In the genomic region with DNA sequence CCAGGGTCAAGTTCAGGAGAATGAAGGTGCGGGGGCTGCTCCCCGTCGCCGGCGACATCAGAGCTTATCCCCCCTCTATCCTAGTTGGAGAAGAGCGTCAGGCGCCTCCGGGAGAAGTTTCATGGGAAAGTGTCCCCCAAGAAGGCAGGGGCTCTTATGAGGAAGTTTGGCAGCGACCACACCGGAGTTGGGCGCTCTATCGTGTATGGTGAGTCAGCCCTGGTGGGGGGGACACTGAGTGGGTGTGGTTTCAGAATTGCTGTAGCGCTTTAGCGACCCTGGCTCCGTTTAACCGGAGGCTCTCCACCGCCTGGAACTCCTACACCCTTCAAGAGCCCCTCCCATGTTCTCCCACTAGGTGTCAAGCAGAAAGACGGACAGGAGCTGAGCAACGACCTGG, we compare ENCODE assay signal across 9 mouse cellular contexts. TPM values are rescaled to one million over a fixed set of nuclear protein-coding genes. Genes with fewer than 3 reads are reported as not detected.
A peak's percentile ranks its signal among the peaks of the same experiment; 100 is the strongest.
DNase-seq lines count a peak whose midpoint lies in the region; ATAC-seq and TF ChIP-seq lines count a peak whose summit lies in the region.
"Had no signal": no experiment of that assay in that cellular context is flagged by ENCODE, and none has a peak within 500 bp of the region (broad histone marks: within the 10 kb centered on the region; RNA-seq: fewer than 3 reads in every experiment).

No protein-coding gene starts in this region.

- H3K27me3 ChIP-seq in heart, embryonic 12.5 days (replicated peaks) = peaks cover 59% of the 10 kb centered on the region
- peaks cover 38% of the 10 kb centered on the region for H3K27me3 ChIP-seq in forebrain, embryonic 15.5 days
- H3K27me3 ChIP-seq in liver, embryonic 13.5 days = peaks cover 37% of the 10 kb centered on the region
- H3K27me3 ChIP-seq in stomach, embryonic 15.5 days (replicated peaks) = peaks cover 19% of the 10 kb centered on the region; the same call in 1 of the 2 replicates

- peak overlapping the region; percentile 69 for H3K4me2 ChIP-seq in heart, embryonic 12.5 days
- peak overlapping the region; percentile 41 for H3K4me2 ChIP-seq in forebrain, embryonic 15.5 days (replicated peaks)
- peak overlapping the region; percentile 72 for H3K4me2 ChIP-seq in liver, embryonic 13.5 days
- peak overlapping the region; percentile 86 for H3K4me2 ChIP-seq in stomach, embryonic 15.5 days

- intact Hi-C loops in heart, postnatal 14 days (cut with DNase I) = no loop called here
- intact Hi-C loops in left cerebral cortex, postnatal 4 days (cut with DNase I) = no loop called here

- WGBS in heart, embryonic 12.5 days = 2% methylated on average over 19 of the region's 19 CpGs
- WGBS in forebrain, embryonic 15.5 days = 8% methylated on average over 19 of the region's 19 CpGs
- 4% methylated on average over 19 of the region's 19 CpGs for WGBS in liver, embryonic 13.5 days (ENCODE audit: insufficient replicate concordance)
- 3% methylated on average over 19 of the region's 19 CpGs for whole genome bisulfite sequencing in stomach, embryonic 15.5 days

- no peak for DNase-seq in heart, postnatal 14 days
- no peak for DNase-seq in ES-E14 (ENCODE audit: low read depth, low spot score)
- DNase-seq in liver, embryonic 13.5 days = no peak
- no peak for DNase-seq in thymus, adult 18-20 months
- no peak for DNase-seq in left cerebral cortex, postnatal 4 days

- ATAC-seq in heart, embryonic 12.5 days (ENCODE audit: insufficient number of reproducible peaks, low FRiP score) = no peak
- ATAC-seq in forebrain, embryonic 15.5 days (replicated peaks) = no peak; the same call in 1 of the 2 replicates
- ATAC-seq in liver, embryonic 13.5 days (ENCODE audit: low read depth) = no peak
- 0 out of 2 replicates have a peak, but pooled peaks have one; percentile 5 for ATAC-seq in stomach, embryonic 15.5 days (ENCODE audit: insufficient read depth, low FRiP score, low read depth)

- H3K27ac ChIP-seq in heart, embryonic 12.5 days (ENCODE audit: poor library complexity, severe bottlenecking) = no peak overlapping the region
- no peak overlapping the region for H3K27ac ChIP-seq in ES-E14 (ENCODE audit: insufficient read depth, low read depth, low read length, poor library complexity, severe bottlenecking)
- H3K27ac ChIP-seq in forebrain, embryonic 15.5 days (replicated peaks) = no peak overlapping the region
- no peak overlapping the region for H3K27ac ChIP-seq in liver, embryonic 13.5 days
- no peak overlapping the region for H3K27ac ChIP-seq in stomach, embryonic 15.5 days

- 0 out of 2 replicates have a peak, but pooled peaks cover 2% of the 10 kb centered on the region for H3K36me3 ChIP-seq in heart, embryonic 12.5 days
- H3K36me3 ChIP-seq in ES-E14 (ENCODE audit: control insufficient read depth, insufficient read depth, low read length, poor library complexity, severe bottlenecking) = peaks cover 27% of the 10 kb centered on the region
- H3K36me3 ChIP-seq in forebrain, embryonic 15.5 days = no peaks in the 10 kb centered on the region
- peaks cover 5% of the 10 kb centered on the region for H3K36me3 ChIP-seq in liver, embryonic 13.5 days
- H3K36me3 ChIP-seq in stomach, embryonic 15.5 days = 0 out of 2 replicates have a peak, but pooled peaks cover 3% of the 10 kb centered on the region

- no peaks in the 10 kb centered on the region for H3K9me3 ChIP-seq in heart, embryonic 12.5 days (replicated peaks)
- H3K9me3 ChIP-seq in ES-E14 (ENCODE audit: control insufficient read depth, insufficient read depth, low read depth, low read length) = no peaks in the 10 kb centered on the region
- H3K9me3 ChIP-seq in forebrain, embryonic 15.5 days = no peaks in the 10 kb centered on the region
- no peaks in the 10 kb centered on the region for H3K9me3 ChIP-seq in liver, embryonic 13.5 days (replicated peaks)
- no peaks in the 10 kb centered on the region for H3K9me3 ChIP-seq in stomach, embryonic 15.5 days

- peaks cover 10% of the 10 kb centered on the region for H3K4me1 ChIP-seq in heart, embryonic 12.5 days (replicated peaks)
- H3K4me1 ChIP-seq in ES-E14 (ENCODE audit: control insufficient read depth in 2 of 2, insufficient read depth in 2 of 2, low read length in 2 of 2, poor library complexity in 1 of 2) = peaks cover 0 to 2% of the 10 kb centered on the region in 2 experiments; a peak in 2 of 4 replicates
- H3K4me1 ChIP-seq in forebrain, embryonic 15.5 days = peaks cover 4% of the 10 kb centered on the region; the same call in 1 of the 2 replicates
- peaks cover 12% of the 10 kb centered on the region for H3K4me1 ChIP-seq in liver, embryonic 13.5 days (replicated peaks)
- H3K4me1 ChIP-seq in stomach, embryonic 15.5 days = peaks cover 11% of the 10 kb centered on the region; the same call in 1 of the 2 replicates

- peak overlapping the region; percentile 43; the same call in 1 of the 2 replicates for H3K9ac ChIP-seq in heart, embryonic 12.5 days
- peak overlapping the region; percentile 83 for H3K9ac ChIP-seq in ES-E14 (ENCODE audit: insufficient read depth, low read depth, low read length, poor library complexity, severe bottlenecking)
- no peak overlapping the region for H3K9ac ChIP-seq in forebrain, embryonic 15.5 days (replicated peaks)
- peak overlapping the region; percentile 65 for H3K9ac ChIP-seq in liver, embryonic 13.5 days
- H3K9ac ChIP-seq in stomach, embryonic 15.5 days = no peak overlapping the region; the same call in 1 of the 2 replicates

- H3K4me3 ChIP-seq in heart, embryonic 12.5 days = peak overlapping the region; percentile 55
- H3K4me3 ChIP-seq in ES-E14 (ENCODE audit: insufficient read depth in 1 of 2, low read depth in 1 of 2, low read length in 2 of 2, poor library complexity in 1 of 2, severe bottlenecking in 1 of 2) = peak overlapping the region; percentile 76 to 81
- peak overlapping the region; percentile 34 for H3K4me3 ChIP-seq in forebrain, embryonic 15.5 days
- H3K4me3 ChIP-seq in liver, embryonic 13.5 days (replicated peaks) = peak overlapping the region; percentile 63
- peak overlapping the region; percentile 63 for H3K4me3 ChIP-seq in stomach, embryonic 15.5 days (replicated peaks)

- in situ Hi-C loops in ES-E14 (cut with MboI; ENCODE audit: low sequenced_read_pairs in 2 of 2, unreplicated experiment in 2 of 2) = no loop called here

TF ChIP-seq in ES-E14, 5 proteins besides CTCF, POLR2A, EP300 and RAD21:
- TF ChIP-seq MAFK (IDR thresholded peaks at IDR 0.05; ENCODE audit: insufficient read depth, low read depth, low read length) = no peak
- no peak for TF ChIP-seq HCFC1 (IDR thresholded peaks at IDR 0.05; ENCODE audit: borderline replicate concordance, insufficient read depth, low read length)
- no peak for TF ChIP-seq CHD2 (IDR thresholded peaks at IDR 0.05; ENCODE audit: low read depth, low read length)
- no peak for TF ChIP-seq ZC3H11A (IDR thresholded peaks at IDR 0.05; ENCODE audit: borderline replicate concordance, low read depth, low read length)
- no peak for TF ChIP-seq ZNF384 (IDR thresholded peaks at IDR 0.05; ENCODE audit: low read depth, low read length)

RNA-seq across cellular contexts. Expression of gene A230050P20Rik, which starts 0.8 kb away (rescaled TPM):
- polyA plus RNA-seq in heart, embryonic 12.5 days (2016; fragmentation: Nextera tagmentation; extraction: Ambion mirVana) = 6.5 and 7.1 TPM in 2 replicates
- total RNA-seq in heart, postnatal 14 days (2021) = 1 to 10 TPM; 4.6 to 5.0 TPM
- total RNA-seq in ES-E14 (2012; rRNA removed) = 8.3 and 16.5 TPM in 2 replicates
- polyA plus RNA-seq in forebrain, embryonic 15.5 days (2015; fragmentation: Nextera tagmentation; extraction: Ambion mirVana) = 2.9 and 3.5 TPM in 2 replicates
- polyA plus RNA-seq in liver, embryonic 13.5 days (2015; fragmentation: Nextera tagmentation; extraction: Ambion mirVana) = 4.2 and 4.8 TPM in 2 replicates
- 20.7 and 21.2 TPM in 2 replicates for polyA plus RNA-seq in stomach, embryonic 15.5 days (2015; fragmentation: Nextera tagmentation; extraction: Ambion mirVana)
- 10 to 100 TPM; 33.3 to 42.2 TPM for total RNA-seq in left cerebral cortex, postnatal 4 days (2021)

RNA-seq across cellular contexts. Expression of gene Angptl6, which starts 10.3 kb away (rescaled TPM):
- polyA plus RNA-seq in heart, embryonic 12.5 days (2016; fragmentation: Nextera tagmentation; extraction: Ambion mirVana) = 1.5 and 2.5 TPM in 2 replicates
- 1 to 10 TPM; 1.9 TPM for total RNA-seq in heart, postnatal 14 days (2021)
- 4.1 and 4.4 TPM in 2 replicates for total RNA-seq in ES-E14 (2012; rRNA removed)
- 15.4 and 15.6 TPM in 2 replicates for polyA plus RNA-seq in forebrain, embryonic 15.5 days (2015; fragmentation: Nextera tagmentation; extraction: Ambion mirVana)
- polyA plus RNA-seq in liver, embryonic 13.5 days (2015; fragmentation: Nextera tagmentation; extraction: Ambion mirVana) = 9.4 and 10.1 TPM in 2 replicates
- 7.5 and 8.1 TPM in 2 replicates for polyA plus RNA-seq in stomach, embryonic 15.5 days (2015; fragmentation: Nextera tagmentation; extraction: Ambion mirVana)
- 10 to 100 TPM in 1 of 2 experiments, 1 to 10 TPM in 1; 9.9 to 10.9 TPM for total RNA-seq in left cerebral cortex, postnatal 4 days (2021)

RNA-seq across cellular contexts. Expression of gene Ppan, which starts 18.7 kb away (rescaled TPM):
- 43.5 and 44.3 TPM in 2 replicates for polyA plus RNA-seq in heart, embryonic 12.5 days (2016; fragmentation: Nextera tagmentation; extraction: Ambion mirVana)
- total RNA-seq in heart, postnatal 14 days (2021) = 1 to 10 TPM; 7.2 to 9.3 TPM
- 179 and 287 TPM in 2 replicates for total RNA-seq in ES-E14 (2012; rRNA removed)
- polyA plus RNA-seq in forebrain, embryonic 15.5 days (2015; fragmentation: Nextera tagmentation; extraction: Ambion mirVana) = 57.1 and 59.0 TPM in 2 replicates
- polyA plus RNA-seq in liver, embryonic 13.5 days (2015; fragmentation: Nextera tagmentation; extraction: Ambion mirVana) = 89.6 and 90.5 TPM in 2 replicates
- 80.9 and 81.3 TPM in 2 replicates for polyA plus RNA-seq in stomach, embryonic 15.5 days (2015; fragmentation: Nextera tagmentation; extraction: Ambion mirVana)
- total RNA-seq in left cerebral cortex, postnatal 4 days (2021) = 10 to 100 TPM; 37.9 to 43.0 TPM

RNA-seq across cellular contexts. Expression of gene Eif3g, which starts 29.2 kb away (rescaled TPM):
- 215 and 236 TPM in 2 replicates for polyA plus RNA-seq in heart, embryonic 12.5 days (2016; fragmentation: Nextera tagmentation; extraction: Ambion mirVana)
- 10 to 100 TPM; 93.5 to 99.7 TPM for total RNA-seq in heart, postnatal 14 days (2021)
- 196 and 239 TPM in 2 replicates for total RNA-seq in ES-E14 (2012; rRNA removed)
- 267 and 288 TPM in 2 replicates for polyA plus RNA-seq in forebrain, embryonic 15.5 days (2015; fragmentation: Nextera tagmentation; extraction: Ambion mirVana)
- 282 and 290 TPM in 2 replicates for polyA plus RNA-seq in liver, embryonic 13.5 days (2015; fragmentation: Nextera tagmentation; extraction: Ambion mirVana)
- polyA plus RNA-seq in stomach, embryonic 15.5 days (2015; fragmentation: Nextera tagmentation; extraction: Ambion mirVana) = 283 and 327 TPM in 2 replicates
- total RNA-seq in left cerebral cortex, postnatal 4 days (2021) = 100 to 1,000 TPM; 144 to 147 TPM

RNA-seq across cellular contexts. Expression of gene Rdh8, which starts 50.9 kb away (rescaled TPM):
- polyA plus RNA-seq in heart, embryonic 12.5 days (2016; fragmentation: Nextera tagmentation; extraction: Ambion mirVana) = not detected in 2 replicates
- total RNA-seq in heart, postnatal 14 days (2021) = not detected
- total RNA-seq in ES-E14 (2012; rRNA removed) = not detected in 2 replicates
- not detected in 2 replicates for polyA plus RNA-seq in forebrain, embryonic 15.5 days (2015; fragmentation: Nextera tagmentation; extraction: Ambion mirVana)
- not detected in 2 replicates for polyA plus RNA-seq in liver, embryonic 13.5 days (2015; fragmentation: Nextera tagmentation; extraction: Ambion mirVana)
- not detected in 2 replicates for polyA plus RNA-seq in stomach, embryonic 15.5 days (2015; fragmentation: Nextera tagmentation; extraction: Ambion mirVana)
- not detected for total RNA-seq in left cerebral cortex, postnatal 4 days (2021)
- polyA plus RNA-seq: brain, embryonic 14.5 days had no signal

Comparison
In these comparisons a context has a peak if more than half of its experiments do, and no peak if none do; other contexts are left out.
1. H3K9ac ChIP-seq: peak in heart, embryonic 12.5 days (single experiment), ES-E14 (single experiment) and liver, embryonic 13.5 days (single experiment); none in forebrain, embryonic 15.5 days (single experiment) and stomach, embryonic 15.5 days (single experiment).
2. Peak in every context shown above with its lines, with median percentiles within 50 percentile points of each other: H3K4me2 ChIP-seq and H3K4me3 ChIP-seq.